22 mouse cellular contexts compared by ENCODE assay signal in the genomic region with DNA sequence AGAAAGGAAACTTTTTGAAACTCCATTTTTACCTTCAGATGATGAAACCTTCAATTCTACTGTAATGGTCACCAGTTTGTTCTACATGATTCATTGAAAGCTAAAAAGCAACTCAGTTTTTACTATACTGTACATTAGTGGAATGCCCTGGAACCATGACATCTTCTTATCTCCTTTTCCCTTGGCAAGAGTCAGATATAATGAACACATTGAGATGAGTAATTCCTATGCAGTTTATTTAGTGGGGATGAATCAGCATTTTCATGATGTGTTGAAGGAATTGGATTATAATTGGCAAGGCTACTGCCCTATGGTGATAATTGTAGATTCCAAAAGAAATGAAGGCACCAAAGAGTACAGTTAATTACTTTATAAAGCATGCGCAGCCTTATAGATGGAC.
"Had no signal": no experiment of that assay in that cellular context is flagged by ENCODE, and none has a peak within 500 bp of the region (broad histone marks: within the 10 kb centered on the region; RNA-seq: fewer than 3 reads in every experiment).

No protein-coding gene starts in this region.

- H3K4me3 ChIP-seq: heart, embryonic 10.5 days; heart, embryonic 12.5 days; hindbrain, embryonic 10.5 days; hindbrain, embryonic 12.5 days; hindbrain, embryonic 15.5 days; limb, embryonic 10.5 days; limb, embryonic 12.5 days; liver, embryonic 13.5 days; liver, embryonic 15.5 days had no signal

- H3K27me3 ChIP-seq: heart, embryonic 12.5 days; hindbrain, embryonic 12.5 days; hindbrain, embryonic 15.5 days; limb, embryonic 12.5 days; liver, embryonic 13.5 days; liver, embryonic 15.5 days had no signal

- H3K36me3 ChIP-seq: heart, embryonic 10.5 days; heart, embryonic 12.5 days; hindbrain, embryonic 10.5 days; hindbrain, embryonic 12.5 days; hindbrain, embryonic 15.5 days; limb, embryonic 10.5 days; limb, embryonic 12.5 days; liver, embryonic 13.5 days; liver, embryonic 15.5 days had no signal

- DNase-seq: gastrocnemius, postnatal 10 days; gastrocnemius, postnatal 25 days; heart, adult 18-20 months; heart, postnatal 10 days; heart, postnatal 4 days; kidney, adult 18-20 months; kidney, adult 8-10 months; kidney, postnatal 14 days; kidney, postnatal 36 days; layer of hippocampus, adult 9-11 months; layer of hippocampus, postnatal 36 days; liver; liver, embryonic 13.5 days had no signal

- H3K4me2 ChIP-seq: heart, embryonic 12.5 days; hindbrain, embryonic 12.5 days; hindbrain, embryonic 15.5 days; limb, embryonic 12.5 days; liver, embryonic 11.5 days; liver, embryonic 13.5 days; liver, embryonic 15.5 days had no signal
